Mouse (Mus musculus) hindbrain, postnatal 0 days (tissue): ENCODE measurements around the gene Rab15. TPM values are rescaled to one million over a fixed set of nuclear protein-coding genes. Genes with fewer than 3 reads are reported as not detected.
"Not testable (repeated sequence)": the region's sequence is repeated elsewhere in the genome, so short reads cannot be mapped to it uniquely, and the experiment has no call there.

Experiments used
- ATAC-seq: fragments of 200-750 bp; cut with Nextera tagmentation; 2 replicates; pipeline ENCODE4 v1.8.0; 2017; ENCODE audit warnings: mild to moderate bottlenecking, moderate TSS enrichment, moderate library complexity
- DNase-seq: peaks from one replicate; pipeline ENCODE4 v3.0.0-alpha.2; 2015; ENCODE audit warnings: low spot score
- H3K27ac ChIP-seq: fragments of 300-500 bp; sonication (generic); 2 replicates; pipeline ENCODE4 v1.5.1; 2014; ENCODE audit warnings: mild to moderate bottlenecking
- H3K27me3 ChIP-seq: fragments of 300-500 bp; sonication (generic); 2 replicates; pipeline ENCODE4 v1.6.1; 2014; ENCODE audit warnings: low read length, mixed read lengths; ENCODE audit not compliant: insufficient read depth
- H3K36me3 ChIP-seq: fragments of 300-500 bp; sonication (generic); 2 replicates; pipeline ENCODE4 v1.6.1; 2014; ENCODE audit warnings: low read length, mixed read lengths; ENCODE audit not compliant: insufficient read depth
- H3K4me1 ChIP-seq: fragments of 300-500 bp; sonication (generic); 2 replicates; pipeline ENCODE4 v1.6.1; 2014; ENCODE audit warnings: antibody characterized with exemption, low read length, mixed read lengths; ENCODE audit not compliant: insufficient read depth
- H3K4me2 ChIP-seq: fragments of 300-500 bp; sonication (generic); 2 replicates; pipeline ENCODE4 v1.6.1; 2014; ENCODE audit warnings: low read depth, mild to moderate bottlenecking, low read length, moderate library complexity, mixed read lengths
- H3K4me3 ChIP-seq: fragments of 300-500 bp; sonication (generic); 2 replicates; pipeline ENCODE4 v1.5.1; 2014; ENCODE audit warnings: low read length
- H3K9ac ChIP-seq: fragments of 300-500 bp; sonication (generic); replicated peaks from 2 replicates; pipeline ENCODE4 v1.6.1; 2014; ENCODE audit warnings: mild to moderate bottlenecking, low read length, moderate library complexity, mixed read lengths
- H3K9me3 ChIP-seq: fragments of 300-500 bp; sonication (generic); 2 replicates; pipeline ENCODE4 v1.6.1; 2016; ENCODE audit warnings: low read length, mixed read lengths
- CTCF ChIP-seq: IDR thresholded peaks from 2 replicates; pipeline ENCODE4 v1.5.1; 2016; ENCODE audit warnings: antibody characterized with exemption, control low read depth, low read depth
- WGBS: fragments of 180-500 bp; shearing (Covaris S2); extraction: QIAGEN DNeasy Blood & Tissue Kit; methylation state at CpG from one replicate; pipeline ENCODE4 v1.1.7; 2014; 5-methylcytosine and 5-hydroxymethylcytosine counted together
- polyA plus RNA-seq: library from polyadenylated mRNA; unstranded; fragments of >200 nt; fragmentation: Nextera tagmentation; extraction: Ambion mirVana; gene quantifications from 2 replicates; pipeline ENCODE4 v1.2.1, GENCODE M21; 2015
- total RNA-seq: library from RNA; depleted of rRNA; stranded (reverse); fragments of >200 nt; gene quantifications from 2 replicates; pipeline ENCODE4 v1.2.3, GENCODE M21; 2014; rRNA removed

Rab15 gene
- 86.8 and 110 TPM in 2 replicates for total RNA-seq
- polyA plus RNA-seq: 53.9 and 56.5 TPM in 2 replicates

DNA sequence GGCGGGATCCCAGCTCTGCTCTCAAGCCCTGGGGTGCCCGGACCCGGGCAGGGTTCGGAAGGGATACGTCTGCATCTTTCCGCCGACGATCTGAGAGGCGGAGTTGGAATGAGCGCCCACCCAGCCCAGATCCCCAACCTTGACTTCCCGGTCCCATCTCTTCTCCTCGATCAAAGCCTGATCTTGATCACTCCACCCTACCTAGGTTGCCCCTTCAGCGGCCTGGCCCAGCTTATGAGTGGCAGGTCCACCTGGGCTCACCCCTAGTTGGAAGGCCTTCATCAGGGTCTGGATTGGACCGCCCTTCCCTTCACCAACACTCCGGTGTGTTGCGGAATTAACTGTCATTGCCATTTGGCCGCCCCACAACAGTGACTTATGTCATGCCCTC is at the start of gene Rab15:
Rab15 (minus strand) TSS at position 258 of the 391 bp plus-strand sequence.
- Histone ChIP-seq H3K4me2 (peak within 1 kb of the TSS; percentile 80), H3K27me3 (no peaks in the 10 kb centered on the region), H3K4me1 (peaks cover 27% of the 10 kb centered on the region), H3K4me3 (peak within 1 kb of the TSS; percentile 72), H3K36me3 (no peaks in the 10 kb centered on the region), H3K9me3 (no peaks in the 10 kb centered on the region), H3K9ac (peak within 1 kb of the TSS; percentile 87), H3K27ac (peak within 1 kb of the TSS; percentile 85)
- DNase-seq (no peak), ATAC-seq (peak; percentile 46)
- WGBS: 2% methylated on average over 16 of the region's 17 CpGs
- no peak for TF ChIP-seq CTCF

DNA sequence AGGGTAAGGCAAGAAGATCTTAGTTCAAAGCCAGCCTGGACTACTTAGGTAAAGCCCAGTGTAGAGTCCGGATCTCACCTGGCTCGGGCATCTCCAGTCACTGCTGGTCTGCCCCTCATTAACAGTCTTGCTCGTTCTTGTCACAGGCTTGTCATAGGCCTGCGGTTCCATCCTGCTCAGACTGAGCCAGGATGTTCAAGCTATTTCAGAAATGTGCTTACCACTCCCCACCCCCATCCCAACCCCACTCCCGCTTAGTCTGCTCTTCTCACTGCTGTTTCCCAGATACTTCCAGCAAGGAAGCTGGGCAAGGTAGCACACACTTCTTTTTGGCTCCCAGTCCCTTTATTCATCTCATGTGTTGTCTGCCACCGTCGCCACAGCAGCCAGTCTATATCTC is 46.9 kb upstream of the Rab15 start:
- 88% methylated on average over 7 of the region's 7 CpGs for WGBS

DNA sequence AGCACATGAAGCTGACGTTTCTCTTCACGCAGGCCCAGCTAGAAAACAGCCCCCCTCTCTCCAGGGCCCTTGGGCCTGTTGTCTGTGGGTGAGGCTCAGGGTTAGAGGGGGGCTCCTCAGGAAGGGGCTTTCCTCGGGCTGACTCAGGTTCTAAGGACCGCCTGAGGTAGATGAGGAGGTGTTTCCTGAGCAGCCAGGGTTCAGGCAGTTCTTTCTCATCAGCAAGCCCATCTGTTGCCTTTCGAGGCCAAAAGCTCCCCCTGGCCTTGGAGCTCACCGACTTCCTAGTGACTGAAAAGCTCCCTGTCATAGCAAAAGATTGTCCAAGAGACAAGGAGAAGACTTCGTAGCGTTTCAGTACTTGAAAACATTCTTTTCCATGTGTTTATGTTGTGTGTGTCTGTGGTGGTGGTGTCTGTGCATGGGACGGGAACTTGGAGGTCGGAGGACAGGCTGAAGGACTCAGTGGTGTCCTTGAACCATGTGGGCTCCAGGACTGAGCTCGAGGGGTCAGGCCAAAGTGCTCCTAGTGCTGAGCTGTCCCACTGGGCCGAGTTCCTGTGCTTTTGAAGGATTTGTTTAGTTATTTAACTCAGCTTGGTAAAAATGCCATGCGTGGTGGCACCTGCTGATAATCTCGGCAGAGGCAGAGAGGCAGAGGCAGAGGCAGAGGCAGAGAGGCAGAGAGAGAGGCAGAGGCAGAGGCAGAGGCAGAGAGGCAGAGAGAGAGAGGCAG is 45.9 kb upstream of the Rab15 start:
- H3K4me3 ChIP-seq: no peak overlapping the region
- 61% methylated on average over 14 of the region's 14 CpGs for WGBS
- TF ChIP-seq CTCF: no peak

More for the DNA sequence above, 46.9 kb upstream of the Rab15 start:
- H3K4me3 ChIP-seq: no peak overlapping the region
- H3K36me3 ChIP-seq: 0 out of 2 replicates have a peak, but pooled peaks cover 4% of the 10 kb centered on the region
- no peak for DNase-seq
- no peak overlapping the region for H3K27ac ChIP-seq
- H3K27me3 ChIP-seq: no peaks in the 10 kb centered on the region
- no peaks in the 10 kb centered on the region for H3K9me3 ChIP-seq
- H3K4me2 ChIP-seq: no peak overlapping the region
- H3K4me1 ChIP-seq: no peaks in the 10 kb centered on the region
- ATAC-seq: no peak
- H3K9ac ChIP-seq: no peak overlapping the region
- no peak for TF ChIP-seq CTCF

DNA sequence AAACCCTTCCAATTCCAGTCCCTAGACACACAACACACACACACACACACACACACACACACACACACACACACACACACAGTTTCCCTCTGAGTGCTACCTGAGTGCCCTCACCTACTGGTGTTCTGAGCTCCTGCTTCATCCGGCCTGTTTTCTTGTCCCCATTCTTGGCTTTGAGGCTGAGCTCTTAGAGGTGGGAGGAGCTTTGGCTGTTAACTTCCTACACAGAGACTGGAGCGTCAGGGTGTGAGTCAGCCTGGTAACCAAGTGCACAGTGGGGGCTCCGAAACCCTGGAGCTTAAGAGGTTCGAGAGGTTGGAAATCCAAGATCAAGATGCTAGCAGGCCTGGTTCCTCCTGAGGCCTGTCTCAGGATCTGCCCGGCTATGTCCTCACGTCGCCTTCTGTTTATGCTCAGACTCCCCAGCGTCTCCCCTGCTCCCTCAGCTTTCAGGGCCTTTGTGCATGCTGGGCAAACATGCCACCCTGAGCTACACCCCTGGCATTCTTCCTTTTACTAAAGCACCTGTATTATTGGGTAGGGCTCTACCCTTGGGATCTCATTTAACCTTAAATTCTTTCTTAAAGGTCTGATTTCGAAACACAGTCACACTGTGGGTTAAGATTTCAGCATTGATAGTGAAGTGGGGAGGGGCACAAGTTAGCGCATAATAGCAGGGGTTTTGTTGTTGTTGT is 45.0 kb upstream of the Rab15 start:
- Histone ChIP-seq H3K4me1 (no peaks in the 10 kb centered on the region), H3K9ac (no peak overlapping the region), H3K9me3 (no peaks in the 10 kb centered on the region), H3K27ac (no peak overlapping the region), H3K36me3 (peaks cover 5% of the 10 kb centered on the region; the same call in 1 of the 2 replicates), H3K4me2 (no peak overlapping the region), H3K4me3 (no peak overlapping the region), H3K27me3 (no peaks in the 10 kb centered on the region)
- 62% methylated on average over 10 of the region's 10 CpGs for WGBS
- TF ChIP-seq CTCF: no peak
- ATAC-seq (no peak), DNase-seq (no peak)

More for the DNA sequence above, 45.9 kb upstream of the Rab15 start:
- no peaks in the 10 kb centered on the region for H3K27me3 ChIP-seq
- DNase-seq: no peak
- H3K9ac ChIP-seq: no peak overlapping the region
- H3K36me3 ChIP-seq: no peaks in the 10 kb centered on the region
- no peak for ATAC-seq
- H3K9me3 ChIP-seq: no peaks in the 10 kb centered on the region
- H3K4me2 ChIP-seq: no peak overlapping the region
- no peak overlapping the region for H3K27ac ChIP-seq
- no peaks in the 10 kb centered on the region for H3K4me1 ChIP-seq

DNA sequence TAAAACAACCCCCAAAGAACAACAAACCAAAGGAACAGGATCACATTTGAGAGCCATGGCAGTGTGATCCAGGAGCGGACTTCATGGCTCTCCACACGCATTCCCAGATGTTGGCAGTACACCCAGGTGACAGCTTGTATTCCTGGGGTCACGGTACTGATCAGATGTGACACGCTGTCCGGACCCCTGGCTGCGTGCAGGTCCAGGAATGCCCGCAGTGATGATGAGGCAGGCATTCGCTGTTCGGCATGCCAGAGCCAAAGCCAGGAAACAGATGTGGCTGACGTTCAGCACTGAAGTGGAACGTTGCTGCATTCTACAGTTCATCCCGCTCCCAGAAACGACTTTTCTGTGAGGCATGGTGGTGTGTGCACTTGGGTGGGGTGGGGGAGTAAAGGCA is 42.6 kb upstream of the Rab15 start:
- 77% methylated on average over 13 of the region's 13 CpGs for whole genome bisulfite sequencing
- Histone ChIP-seq H3K4me2 (no peak overlapping the region), H3K9ac (no peak overlapping the region), H3K27ac (no peak overlapping the region), H3K9me3 (no peaks in the 10 kb centered on the region), H3K4me1 (no peaks in the 10 kb centered on the region), H3K4me3 (no peak overlapping the region), H3K36me3 (peaks cover 5% of the 10 kb centered on the region; the same call in 1 of the 2 replicates), H3K27me3 (no peaks in the 10 kb centered on the region)
- no peak for TF ChIP-seq CTCF
- DNase-seq: no peak
- ATAC-seq: no peak

DNA sequence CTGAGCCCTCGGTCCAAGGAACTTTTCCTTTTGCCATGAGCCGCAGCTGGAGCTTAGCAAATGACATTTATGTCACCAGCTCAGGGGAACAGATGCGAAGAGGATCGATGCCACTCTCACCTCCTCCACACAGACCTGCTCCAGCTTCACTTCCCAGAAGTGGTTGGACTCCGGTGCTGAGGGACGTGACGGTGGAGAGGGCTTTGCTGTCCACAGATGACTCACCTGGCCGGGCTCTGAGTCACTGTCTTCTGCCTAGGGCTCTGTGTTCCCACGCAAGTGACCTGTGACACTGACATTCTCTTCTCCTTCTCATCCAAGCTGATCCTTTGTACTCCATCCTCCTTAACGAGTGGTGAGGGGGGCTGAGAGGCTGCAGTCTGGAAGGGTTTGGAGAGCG is 40.9 kb upstream of the Rab15 start:
- no peak for DNase-seq
- ATAC-seq: no peak

DNA sequence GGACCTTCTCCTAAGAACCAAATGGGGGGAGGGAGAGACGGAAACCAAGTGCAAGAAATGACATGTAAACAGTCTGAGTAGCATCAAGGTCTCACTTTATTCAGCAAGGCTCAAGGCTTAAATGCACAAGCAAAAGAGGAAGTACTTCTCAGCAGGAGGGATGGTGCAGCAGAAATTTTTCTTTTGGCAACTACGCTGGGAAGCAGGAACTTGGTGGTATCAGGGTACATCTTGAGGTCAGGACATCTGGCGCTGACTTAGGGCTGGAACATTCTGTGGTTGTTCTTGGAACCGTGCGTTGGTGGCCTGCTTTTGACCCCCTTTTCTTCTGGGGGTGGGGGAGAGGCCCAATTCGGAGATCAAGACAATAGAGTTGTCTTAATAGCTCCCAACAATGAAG is 36.1 kb upstream of the Rab15 start:
- 72% methylated on average over 6 of the region's 6 CpGs for WGBS
- H3K27ac ChIP-seq, ATAC-seq: not testable (repeated sequence)

More for the DNA sequence above, 40.9 kb upstream of the Rab15 start:
- 80% methylated on average over 11 of the region's 11 CpGs for WGBS
- H3K4me1 ChIP-seq: no peaks in the 10 kb centered on the region
- H3K4me2 ChIP-seq: no peak overlapping the region
- H3K27ac ChIP-seq: no peak overlapping the region
- TF ChIP-seq CTCF: no peak
- no peak overlapping the region for H3K9ac ChIP-seq
- H3K9me3 ChIP-seq: no peaks in the 10 kb centered on the region
- no peaks in the 10 kb centered on the region for H3K27me3 ChIP-seq
- peaks cover 5% of the 10 kb centered on the region; the same call in 1 of the 2 replicates for H3K36me3 ChIP-seq
- no peak overlapping the region for H3K4me3 ChIP-seq

More for the DNA sequence above, 36.1 kb upstream of the Rab15 start:
- H3K9ac ChIP-seq, H3K27me3 ChIP-seq, H3K9me3 ChIP-seq, H3K36me3 ChIP-seq, H3K4me2 ChIP-seq, DNase-seq, H3K4me1 ChIP-seq, H3K4me3 ChIP-seq: not testable (repeated sequence)
